Mouse (Mus musculus): ENCODE measurements around the gene Ebf1. TPM values are rescaled to one million over a fixed set of nuclear protein-coding genes. Genes with fewer than 3 reads are reported as not detected.

Ebf1 gene
- polyA plus RNA-seq, 1 experiment from 2014 or later = 13.3 TPM

DNA sequence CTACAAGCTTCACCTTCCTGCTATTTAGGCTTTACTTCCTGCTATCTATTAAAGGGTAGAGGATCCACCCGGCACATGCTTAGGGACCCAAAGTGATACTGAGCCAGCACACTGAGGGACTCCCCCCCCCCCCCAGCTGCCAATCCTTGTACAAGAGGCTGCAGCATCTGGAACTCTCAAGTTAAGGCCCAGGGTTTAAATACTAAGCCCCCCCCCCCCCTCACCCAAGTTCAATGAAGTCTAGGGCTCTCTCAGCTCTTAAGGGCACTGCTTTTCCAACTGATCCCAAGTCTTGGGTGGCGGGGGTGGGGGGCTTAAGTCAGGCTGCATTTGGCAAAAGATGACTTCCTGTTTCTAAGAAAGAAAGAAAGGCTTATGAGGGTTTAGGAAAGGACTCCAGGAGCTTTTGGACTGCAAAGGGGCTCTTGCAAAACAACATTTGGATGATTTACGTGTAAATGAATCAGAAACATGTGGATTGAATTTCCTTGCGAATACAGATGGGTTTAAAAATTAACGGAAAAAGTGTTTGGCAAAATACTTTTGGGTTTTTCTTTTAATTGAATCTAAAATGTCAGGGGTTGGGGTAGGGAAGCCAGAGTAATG lies 385.7 kb downstream of the Ebf1 start:
- 57% methylated on average over 5 of the region's 5 CpGs for WGBS

DNA sequence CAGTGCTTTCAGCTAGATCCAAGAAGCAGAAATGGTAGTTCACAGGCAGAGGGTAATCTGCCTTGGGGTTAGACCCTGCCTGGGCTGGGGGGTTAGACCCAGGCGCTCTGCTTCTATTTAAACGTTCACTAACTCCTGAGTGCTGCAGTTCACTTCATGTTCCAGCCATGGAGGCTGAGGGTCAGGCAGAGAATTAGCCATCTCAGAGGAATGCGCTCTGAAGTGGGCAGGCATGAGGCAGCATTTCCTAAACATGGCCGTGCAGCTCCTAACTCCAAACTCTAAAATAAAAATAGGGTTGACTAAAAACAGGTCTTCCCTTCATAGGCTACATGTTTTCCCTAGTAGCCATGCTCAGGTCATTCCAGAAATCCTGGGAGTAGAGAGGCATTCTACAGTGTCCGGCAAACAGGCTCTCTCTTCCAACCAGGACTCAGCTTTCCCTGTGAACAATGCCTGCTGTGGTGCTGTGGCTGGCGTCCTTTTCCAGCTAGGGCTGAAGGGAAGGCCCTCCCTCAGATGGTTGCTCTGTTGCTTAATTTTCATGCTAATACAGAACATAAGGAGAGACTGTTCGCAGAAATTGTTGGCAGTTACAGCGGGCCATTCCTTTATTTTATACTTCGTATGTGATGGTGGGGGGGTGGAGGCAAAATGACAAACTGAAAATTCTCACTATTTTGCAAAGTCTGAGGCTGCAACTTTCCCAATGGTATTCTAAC lies 386.8 kb downstream of the Ebf1 start:
- Histone ChIP-seq H3K9me3 (ENCODE audit: control insufficient read depth, low read depth, low read length) (no peaks in the 10 kb centered on the region), H3K36me3 (ENCODE audit: control insufficient read depth, insufficient read depth, low read length) (no peaks in the 10 kb centered on the region), H3K4me3 (ENCODE audit: low read depth, low read length) (no peak overlapping the region), H3K9ac (replicated peaks; ENCODE audit: low read depth, low read length) (no peak overlapping the region), H3K4me2 (replicated peaks; ENCODE audit: low read depth, low read length) (no peak overlapping the region), H3K4me1 (ENCODE audit: control insufficient read depth, insufficient read depth, low read length) (no peaks in the 10 kb centered on the region), H3K27ac (ENCODE audit: low read length) (no peak overlapping the region), H3K27me3 (ENCODE audit: control insufficient read depth, insufficient read depth, low read length) (0 out of 2 replicates have a peak, but pooled peaks cover under 1% of the 10 kb centered on the region)
- no peak for ATAC-seq (ENCODE audit: insufficient number of reproducible peaks, insufficient read depth, low FRiP score, low read depth)
- 61% methylated on average over 9 of the region's 9 CpGs for WGBS

More for the DNA sequence above, 385.7 kb downstream of the Ebf1 start:
- no peaks in the 10 kb centered on the region for H3K36me3 ChIP-seq (ENCODE audit: control insufficient read depth, insufficient read depth, low read length)
- H3K9ac ChIP-seq (replicated peaks; ENCODE audit: low read depth, low read length) = no peak overlapping the region
- no peak overlapping the region for H3K27ac ChIP-seq (ENCODE audit: low read length)
- no peaks in the 10 kb centered on the region for H3K9me3 ChIP-seq (ENCODE audit: control insufficient read depth, low read depth, low read length)
- H3K4me3 ChIP-seq (ENCODE audit: low read depth, low read length) = no peak overlapping the region
- H3K27me3 ChIP-seq (ENCODE audit: control insufficient read depth, insufficient read depth, low read length) = no peaks in the 10 kb centered on the region
- H3K4me1 ChIP-seq (ENCODE audit: control insufficient read depth, insufficient read depth, low read length) = no peaks in the 10 kb centered on the region
- ATAC-seq (ENCODE audit: insufficient number of reproducible peaks, insufficient read depth, low FRiP score, low read depth) = no peak
- no peak overlapping the region for H3K4me2 ChIP-seq (replicated peaks; ENCODE audit: low read depth, low read length)

DNA sequence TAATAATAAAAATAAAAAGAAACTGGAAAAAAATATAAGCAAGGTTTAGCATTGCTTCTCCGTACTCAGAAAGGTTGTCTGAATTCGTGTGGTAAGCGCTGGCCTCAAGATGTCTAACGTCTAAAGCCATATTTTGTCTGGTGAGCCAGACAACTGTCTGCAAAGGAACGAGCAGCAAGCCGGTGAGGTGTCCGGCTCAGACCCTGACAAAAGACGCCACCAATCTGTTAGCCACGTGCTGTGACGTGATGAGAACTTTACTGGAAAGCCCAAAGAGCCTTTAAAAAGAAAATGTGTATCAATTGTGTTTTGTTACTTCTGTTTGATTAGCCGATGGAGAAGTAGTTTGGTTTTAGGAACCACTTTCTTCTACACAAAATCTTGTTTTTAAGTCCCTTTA lies 390.2 kb downstream of the Ebf1 start:
- no peak overlapping the region for H3K4me2 ChIP-seq (replicated peaks; ENCODE audit: low read depth, low read length)
- no peaks in the 10 kb centered on the region for H3K4me1 ChIP-seq (ENCODE audit: control insufficient read depth, insufficient read depth, low read length)
- H3K9ac ChIP-seq (replicated peaks; ENCODE audit: low read depth, low read length) = no peak overlapping the region
- H3K36me3 ChIP-seq (ENCODE audit: control insufficient read depth, insufficient read depth, low read length) = no peaks in the 10 kb centered on the region
- H3K9me3 ChIP-seq (ENCODE audit: control insufficient read depth, low read depth, low read length) = no peaks in the 10 kb centered on the region
- no peak overlapping the region for H3K27ac ChIP-seq (ENCODE audit: low read length)
- no peak overlapping the region for H3K4me3 ChIP-seq (ENCODE audit: low read depth, low read length)
- 0 out of 2 replicates have a peak, but pooled peaks cover 3% of the 10 kb centered on the region for H3K27me3 ChIP-seq (ENCODE audit: control insufficient read depth, insufficient read depth, low read length)
- ATAC-seq (ENCODE audit: insufficient number of reproducible peaks, insufficient read depth, low FRiP score, low read depth) = no peak
- 77% methylated on average over 11 of the region's 11 CpGs for WGBS

DNA sequence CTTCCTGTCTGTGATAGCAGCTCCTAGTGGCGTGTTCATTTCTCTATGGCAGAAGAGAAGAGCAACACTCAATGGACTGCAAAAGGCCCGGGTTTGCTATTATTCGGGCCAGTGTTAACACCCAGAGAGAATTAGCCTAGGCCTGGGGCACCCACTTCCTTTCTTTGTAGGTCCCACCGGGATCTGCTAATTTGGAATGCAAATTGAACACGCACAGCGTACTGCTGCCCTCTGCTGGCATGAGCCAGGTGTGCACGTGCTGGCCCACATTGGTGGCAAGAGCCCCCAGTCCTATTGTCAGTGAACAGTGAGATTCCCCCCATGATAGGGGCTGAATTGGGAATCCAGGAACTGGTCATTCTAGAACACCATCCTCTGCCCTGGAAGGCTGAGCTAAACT lies 391.0 kb downstream of the Ebf1 start:
- H3K27me3 ChIP-seq (ENCODE audit: control insufficient read depth, insufficient read depth, low read length) = 0 out of 2 replicates have a peak, but pooled peaks cover 3% of the 10 kb centered on the region
- no peaks in the 10 kb centered on the region for H3K36me3 ChIP-seq (ENCODE audit: control insufficient read depth, insufficient read depth, low read length)
- H3K4me2 ChIP-seq (replicated peaks; ENCODE audit: low read depth, low read length) = peak overlapping the region; percentile 34; the same call in 1 of the 2 replicates
- H3K9me3 ChIP-seq (ENCODE audit: control insufficient read depth, low read depth, low read length) = no peaks in the 10 kb centered on the region
- H3K27ac ChIP-seq (ENCODE audit: low read length) = no peak overlapping the region
- H3K4me1 ChIP-seq (ENCODE audit: control insufficient read depth, insufficient read depth, low read length) = no peaks in the 10 kb centered on the region
- no peak overlapping the region for H3K9ac ChIP-seq (replicated peaks; ENCODE audit: low read depth, low read length)
- 7% methylated on average over 7 of the region's 7 CpGs for WGBS
- H3K4me3 ChIP-seq (ENCODE audit: low read depth, low read length) = no peak overlapping the region
- ATAC-seq (ENCODE audit: insufficient number of reproducible peaks, insufficient read depth, low FRiP score, low read depth) = no peak

DNA sequence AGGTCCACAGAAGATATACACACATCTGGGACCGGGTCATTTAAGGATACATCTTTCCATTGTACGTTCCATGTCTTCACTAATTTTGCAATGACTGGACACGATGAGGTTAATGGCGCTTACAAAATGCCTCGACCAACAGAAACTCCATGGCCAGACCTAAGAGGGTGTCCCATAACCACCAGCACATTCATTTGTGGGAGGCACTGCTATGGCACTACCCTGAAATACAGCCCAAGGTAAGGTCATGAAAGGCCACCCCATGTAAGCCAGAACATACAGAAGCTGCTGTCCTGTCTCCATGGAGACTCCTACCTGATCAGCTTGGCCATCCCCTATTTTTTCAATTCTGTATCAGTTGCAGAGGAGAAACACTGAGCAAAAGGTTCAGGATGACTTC lies 391.6 kb downstream of the Ebf1 start:
- WGBS = 89% methylated on average over 5 of the region's 5 CpGs
- H3K4me1 ChIP-seq (ENCODE audit: control insufficient read depth, insufficient read depth, low read length) = no peaks in the 10 kb centered on the region
- ATAC-seq (ENCODE audit: insufficient number of reproducible peaks, insufficient read depth, low FRiP score, low read depth) = no peak
- H3K27ac ChIP-seq (ENCODE audit: low read length) = no peak overlapping the region
- no peak overlapping the region for H3K4me3 ChIP-seq (ENCODE audit: low read depth, low read length)
- H3K36me3 ChIP-seq (ENCODE audit: control insufficient read depth, insufficient read depth, low read length) = no peaks in the 10 kb centered on the region
- no peaks in the 10 kb centered on the region for H3K9me3 ChIP-seq (ENCODE audit: control insufficient read depth, low read depth, low read length)
- no peak overlapping the region for H3K4me2 ChIP-seq (replicated peaks; ENCODE audit: low read depth, low read length)
- H3K27me3 ChIP-seq (ENCODE audit: control insufficient read depth, insufficient read depth, low read length) = 0 out of 2 replicates have a peak, but pooled peaks cover 3% of the 10 kb centered on the region
- no peak overlapping the region for H3K9ac ChIP-seq (replicated peaks; ENCODE audit: low read depth, low read length)

DNA sequence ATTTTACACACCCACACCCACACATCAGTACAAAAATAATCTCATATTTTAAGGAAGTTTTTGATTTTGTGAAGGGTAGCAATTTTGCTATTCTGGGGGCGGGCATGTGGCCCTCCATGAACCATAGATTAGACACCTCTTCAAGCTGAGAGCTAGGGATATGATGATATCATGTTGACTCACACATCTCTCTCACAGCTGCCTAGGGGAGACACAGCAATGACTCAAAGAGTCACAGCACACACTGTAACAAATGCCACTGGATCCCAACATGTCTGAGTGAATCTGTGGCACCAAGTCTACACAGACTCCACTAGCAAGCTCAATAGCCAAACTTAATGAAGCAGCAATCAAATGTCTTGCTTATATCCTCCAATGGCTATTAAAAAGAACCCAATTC lies 395.0 kb downstream of the Ebf1 start:
- no peaks in the 10 kb centered on the region for H3K36me3 ChIP-seq (ENCODE audit: control insufficient read depth, insufficient read depth, low read length)
- H3K4me3 ChIP-seq (ENCODE audit: low read depth, low read length) = no peak overlapping the region
- ATAC-seq (ENCODE audit: insufficient number of reproducible peaks, insufficient read depth, low FRiP score, low read depth) = no peak
- H3K4me1 ChIP-seq (ENCODE audit: control insufficient read depth, insufficient read depth, low read length) = no peaks in the 10 kb centered on the region
- H3K27ac ChIP-seq (ENCODE audit: low read length) = no peak overlapping the region
- no peak overlapping the region for H3K4me2 ChIP-seq (replicated peaks; ENCODE audit: low read depth, low read length)
- H3K9ac ChIP-seq (replicated peaks; ENCODE audit: low read depth, low read length) = no peak overlapping the region
- H3K27me3 ChIP-seq (ENCODE audit: control insufficient read depth, insufficient read depth, low read length) = 0 out of 2 replicates have a peak, but pooled peaks cover 3% of the 10 kb centered on the region
- no peaks in the 10 kb centered on the region for H3K9me3 ChIP-seq (ENCODE audit: control insufficient read depth, low read depth, low read length)
- WGBS = 96% methylated on average over 1 of the region's 1 CpGs

DNA sequence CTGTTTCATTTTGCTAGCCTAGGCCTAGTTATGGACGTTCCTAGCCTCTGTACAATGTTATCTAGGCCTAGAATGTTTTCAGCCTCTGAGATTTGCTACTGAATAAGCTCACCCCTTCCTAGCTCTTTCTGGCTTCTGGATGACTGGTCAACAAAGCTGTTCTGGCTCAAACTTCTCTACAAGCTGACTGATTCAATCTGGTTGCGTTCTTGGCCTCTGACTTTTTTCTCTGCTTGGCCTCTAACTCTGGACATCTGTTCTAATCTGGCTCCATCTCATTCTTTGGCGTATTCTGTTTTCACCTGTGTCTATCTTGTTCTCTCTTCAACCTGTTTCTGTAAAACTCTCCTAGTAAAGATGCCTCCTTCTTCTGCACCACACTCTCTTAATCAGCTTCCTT lies 400.4 kb downstream of the Ebf1 start:
- Histone ChIP-seq H3K36me3 (ENCODE audit: control insufficient read depth, insufficient read depth, low read length) (no peaks in the 10 kb centered on the region), H3K9ac (replicated peaks; ENCODE audit: low read depth, low read length) (no peak overlapping the region), H3K4me2 (replicated peaks; ENCODE audit: low read depth, low read length) (no peak overlapping the region), H3K4me1 (ENCODE audit: control insufficient read depth, insufficient read depth, low read length) (no peaks in the 10 kb centered on the region), H3K27me3 (ENCODE audit: control insufficient read depth, insufficient read depth, low read length) (no peaks in the 10 kb centered on the region), H3K9me3 (ENCODE audit: control insufficient read depth, low read depth, low read length) (no peaks in the 10 kb centered on the region), H3K4me3 (ENCODE audit: low read depth, low read length) (no peak overlapping the region), H3K27ac (ENCODE audit: low read length) (no peak overlapping the region)
- 70% methylated on average over 3 of the region's 3 CpGs for WGBS
- no peak for ATAC-seq (ENCODE audit: insufficient number of reproducible peaks, insufficient read depth, low FRiP score, low read depth)

DNA sequence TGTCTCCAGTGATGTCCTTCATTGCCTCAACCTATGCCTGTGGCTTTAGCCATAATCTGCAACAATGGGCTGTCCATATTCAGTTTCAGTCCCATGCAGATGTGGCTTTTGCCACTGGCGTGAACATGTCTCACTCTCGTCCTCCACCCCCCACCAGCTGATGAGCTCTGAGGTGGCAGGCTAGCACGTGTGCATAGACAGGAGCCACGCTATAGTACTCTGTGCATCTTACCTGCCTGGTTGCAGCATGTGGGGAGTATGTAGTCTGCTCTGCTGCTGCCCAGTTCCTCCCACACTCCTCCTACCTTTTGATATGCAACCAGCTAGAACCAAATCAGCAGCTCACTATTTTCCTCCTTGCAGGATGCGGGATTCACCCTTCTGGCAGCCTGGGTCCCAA lies 408.9 kb downstream of the Ebf1 start:
- H3K4me2 ChIP-seq (replicated peaks; ENCODE audit: low read depth, low read length) = no peak overlapping the region
- no peak overlapping the region for H3K4me3 ChIP-seq (ENCODE audit: low read depth, low read length)
- no peaks in the 10 kb centered on the region for H3K9me3 ChIP-seq (ENCODE audit: control insufficient read depth, low read depth, low read length)
- no peak for ATAC-seq (ENCODE audit: insufficient number of reproducible peaks, insufficient read depth, low FRiP score, low read depth)
- H3K27me3 ChIP-seq (ENCODE audit: control insufficient read depth, insufficient read depth, low read length) = no peaks in the 10 kb centered on the region
- no peaks in the 10 kb centered on the region for H3K36me3 ChIP-seq (ENCODE audit: control insufficient read depth, insufficient read depth, low read length)
- H3K9ac ChIP-seq (replicated peaks; ENCODE audit: low read depth, low read length) = no peak overlapping the region
- 88% methylated on average over 5 of the region's 5 CpGs for whole genome bisulfite sequencing
- H3K27ac ChIP-seq (ENCODE audit: low read length) = no peak overlapping the region
- 0 out of 2 replicates have a peak, but pooled peaks cover 5% of the 10 kb centered on the region for H3K4me1 ChIP-seq (ENCODE audit: control insufficient read depth, insufficient read depth, low read length)
